Mouse (Mus musculus): Measurements from ENCODE around the gene Fam104a. TPM values are rescaled to one million over a fixed set of nuclear protein-coding genes. Genes with fewer than 3 reads are reported as not detected.
"Not testable (repeated sequence)": the region's sequence is repeated elsewhere in the genome, so short reads cannot be mapped to it uniquely, and the experiment has no call there.

Gene Fam104a
- polyA plus RNA-seq, 1 experiment from 2014 or later = 53.0 TPM

DNA sequence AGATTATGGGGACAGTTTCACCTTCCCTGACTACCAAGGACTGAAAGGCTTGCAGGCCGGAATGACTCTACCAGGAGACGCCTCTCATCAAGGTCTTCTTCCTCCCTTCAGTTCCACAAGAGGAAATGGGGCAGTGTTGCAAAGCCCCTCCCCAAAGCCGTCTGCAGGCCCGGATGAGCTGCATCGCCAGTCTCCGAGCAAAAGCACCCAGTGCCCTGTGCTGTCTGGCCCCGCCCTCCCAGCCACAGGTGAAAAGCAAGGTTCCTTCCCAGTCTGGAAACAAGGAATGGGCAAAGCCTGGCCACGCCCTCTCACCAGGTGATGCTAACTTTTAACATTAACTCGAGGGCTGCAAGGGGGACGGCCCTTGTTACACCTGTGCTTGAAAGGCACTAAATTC lies 17.3 kb downstream of the Fam104a start:
- peaks cover 9% of the 10 kb centered on the region; the same call in 1 of the 2 replicates for H3K36me3 ChIP-seq (ENCODE audit: control insufficient read depth, insufficient read depth, low read length)
- no peak overlapping the region for H3K4me2 ChIP-seq (ENCODE audit: low read depth, severe bottlenecking)
- ATAC-seq (ENCODE audit: insufficient number of reproducible peaks, low FRiP score, low TSS enrichment, low read depth) = no peak
- H3K4me1 ChIP-seq (ENCODE audit: control insufficient read depth, insufficient read depth, low read length) = no peaks in the 10 kb centered on the region
- 45% methylated on average over 10 of the region's 10 CpGs for WGBS
- H3K9ac ChIP-seq (ENCODE audit: low read length) = no peak overlapping the region
- no peak overlapping the region for H3K4me3 ChIP-seq (ENCODE audit: low read depth, low read length)
- no peak for DNase-seq (ENCODE audit: low spot score)
- H3K27ac ChIP-seq (replicated peaks; ENCODE audit: low read depth, low read length) = no peak overlapping the region
- H3K27me3 ChIP-seq (ENCODE audit: control insufficient read depth, insufficient read depth, low read length) = no peaks in the 10 kb centered on the region
- no peaks in the 10 kb centered on the region for H3K9me3 ChIP-seq (ENCODE audit: control insufficient read depth, low read length)

DNA sequence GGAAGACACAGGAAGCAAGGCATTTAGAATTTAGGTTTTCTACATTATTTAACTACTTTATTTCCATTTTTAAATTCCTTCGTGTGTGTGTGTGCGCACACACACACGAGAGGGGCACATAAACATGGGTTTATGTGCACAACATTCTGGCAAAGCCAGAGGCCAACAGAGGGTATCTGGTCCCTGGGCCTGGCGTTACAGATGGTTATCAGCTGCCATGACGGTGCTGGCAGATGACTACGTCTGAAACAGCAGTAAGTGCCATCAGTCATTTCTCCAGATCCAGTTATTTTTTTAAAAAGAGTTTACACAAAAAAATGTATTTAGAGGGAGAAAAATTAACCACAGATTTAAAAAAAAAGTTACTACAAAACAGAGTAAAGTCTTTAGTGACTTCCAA lies 17.8 kb downstream of the Fam104a start:
- Histone ChIP-seq H3K36me3 (ENCODE audit: control insufficient read depth, insufficient read depth, low read length) (peaks cover 10% of the 10 kb centered on the region), H3K4me2 (ENCODE audit: low read depth, severe bottlenecking) (no peak overlapping the region), H3K9ac (ENCODE audit: low read length) (no peak overlapping the region), H3K4me3 (ENCODE audit: low read depth, low read length) (no peak overlapping the region), H3K27ac (replicated peaks; ENCODE audit: low read depth, low read length) (no peak overlapping the region), H3K4me1 (ENCODE audit: control insufficient read depth, insufficient read depth, low read length) (no peaks in the 10 kb centered on the region), H3K9me3 (ENCODE audit: control insufficient read depth, low read length) (no peaks in the 10 kb centered on the region), H3K27me3 (ENCODE audit: control insufficient read depth, insufficient read depth, low read length) (no peaks in the 10 kb centered on the region)
- WGBS = 81% methylated on average over 6 of the region's 6 CpGs
- ATAC-seq (ENCODE audit: insufficient number of reproducible peaks, low FRiP score, low TSS enrichment, low read depth) (no peak), DNase-seq (ENCODE audit: low spot score) (no peak)

DNA sequence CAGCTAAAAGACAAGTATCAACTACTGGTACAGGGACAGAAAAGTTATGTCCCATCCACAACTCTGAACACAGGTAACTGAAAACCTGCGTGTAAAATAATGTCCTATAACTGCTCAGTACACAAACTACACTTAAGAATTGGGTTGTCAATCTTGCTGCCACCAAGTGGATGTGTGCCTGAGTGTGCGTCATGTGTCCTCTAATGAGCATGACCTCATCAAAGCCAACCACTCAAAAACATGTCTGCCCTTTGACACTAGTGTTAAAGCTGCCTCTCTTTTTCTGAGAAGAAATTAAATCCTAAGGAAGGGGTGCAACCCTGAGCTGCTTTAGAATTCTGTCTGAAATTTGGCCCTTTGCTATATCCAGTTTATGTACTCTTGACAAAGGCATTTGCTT lies 19.7 kb downstream of the Fam104a start:
- ATAC-seq (ENCODE audit: insufficient number of reproducible peaks, low FRiP score, low TSS enrichment, low read depth) (no peak), DNase-seq (ENCODE audit: low spot score) (no peak)
- Histone ChIP-seq H3K9me3 (ENCODE audit: control insufficient read depth, low read length) (no peaks in the 10 kb centered on the region), H3K36me3 (ENCODE audit: control insufficient read depth, insufficient read depth, low read length) (peaks cover 15% of the 10 kb centered on the region), H3K27ac (replicated peaks; ENCODE audit: low read depth, low read length) (no peak overlapping the region), H3K4me3 (ENCODE audit: low read depth, low read length) (no peak overlapping the region), H3K9ac (ENCODE audit: low read length) (no peak overlapping the region), H3K27me3 (ENCODE audit: control insufficient read depth, insufficient read depth, low read length) (no peaks in the 10 kb centered on the region), H3K4me1 (ENCODE audit: control insufficient read depth, insufficient read depth, low read length) (no peaks in the 10 kb centered on the region), H3K4me2 (ENCODE audit: low read depth, severe bottlenecking) (no peak overlapping the region)
- 86% methylated on average over 2 of the region's 2 CpGs for whole genome bisulfite sequencing

DNA sequence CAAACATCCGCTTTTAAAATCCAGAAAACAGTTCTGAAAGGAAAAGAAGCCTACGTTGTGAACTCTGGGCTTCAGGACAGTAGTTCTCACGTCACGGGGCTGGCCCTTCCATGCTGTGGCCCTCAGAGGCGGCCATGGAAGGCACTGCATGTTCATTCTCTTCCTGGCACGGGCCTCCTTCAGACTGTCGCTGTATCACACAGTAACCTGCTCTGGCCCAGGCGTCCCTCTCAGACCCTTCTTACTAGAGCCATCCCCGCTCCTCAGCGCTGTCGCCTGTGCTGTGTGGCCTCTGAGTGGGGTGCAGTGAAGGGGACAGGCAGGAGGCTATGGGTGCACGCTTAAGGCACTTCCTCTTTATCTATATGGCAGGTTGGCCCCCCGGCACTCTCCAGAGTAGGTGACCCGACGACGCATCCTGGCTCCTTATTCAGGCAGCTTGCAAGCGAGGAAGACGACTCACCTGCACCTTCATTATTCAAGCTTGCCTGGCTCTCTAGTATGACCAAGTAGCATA lies 22.1 kb downstream of the Fam104a start:
- Histone ChIP-seq H3K9ac (ENCODE audit: low read length) (no peak overlapping the region), H3K4me3 (ENCODE audit: low read depth, low read length) (no peak overlapping the region), H3K27ac (replicated peaks; ENCODE audit: low read depth, low read length) (no peak overlapping the region), H3K36me3 (ENCODE audit: control insufficient read depth, insufficient read depth, low read length) (peaks cover 26% of the 10 kb centered on the region), H3K4me1 (ENCODE audit: control insufficient read depth, insufficient read depth, low read length) (no peaks in the 10 kb centered on the region), H3K4me2 (ENCODE audit: low read depth, severe bottlenecking) (no peak overlapping the region), H3K9me3 (ENCODE audit: control insufficient read depth, low read length) (no peaks in the 10 kb centered on the region), H3K27me3 (ENCODE audit: control insufficient read depth, insufficient read depth, low read length) (no peaks in the 10 kb centered on the region)
- WGBS = 93% methylated on average over 18 of the region's 18 CpGs
- DNase-seq (ENCODE audit: low spot score) = no peak
- no peak for ATAC-seq (ENCODE audit: insufficient number of reproducible peaks, low FRiP score, low TSS enrichment, low read depth)

GRCm38 (mm10) chr11:113660940-113661339 lies 23.0 kb downstream of the Fam104a start:
- Histone ChIP-seq H3K4me1 (ENCODE audit: control insufficient read depth, insufficient read depth, low read length) (no peaks in the 10 kb centered on the region), H3K4me3 (ENCODE audit: low read depth, low read length) (no peak overlapping the region), H3K4me2 (ENCODE audit: low read depth, severe bottlenecking) (no peak overlapping the region), H3K27ac (replicated peaks; ENCODE audit: low read depth, low read length) (no peak overlapping the region), H3K36me3 (ENCODE audit: control insufficient read depth, insufficient read depth, low read length) (peaks cover 30% of the 10 kb centered on the region), H3K9ac (ENCODE audit: low read length) (no peak overlapping the region), H3K27me3 (ENCODE audit: control insufficient read depth, insufficient read depth, low read length) (no peaks in the 10 kb centered on the region), H3K9me3 (ENCODE audit: control insufficient read depth, low read length) (no peaks in the 10 kb centered on the region)
- WGBS = 95% methylated on average over 11 of the region's 11 CpGs
- DNase-seq (ENCODE audit: low spot score) (no peak), ATAC-seq (ENCODE audit: insufficient number of reproducible peaks, low FRiP score, low TSS enrichment, low read depth) (no peak)

- not testable (repeated sequence) for ATAC-seq (ENCODE audit: insufficient number of reproducible peaks, low FRiP score, low TSS enrichment, low read depth); H3K4me3 ChIP-seq (ENCODE audit: low read depth, low read length); H3K9me3 ChIP-seq (ENCODE audit: control insufficient read depth, low read length); H3K4me1 ChIP-seq (ENCODE audit: control insufficient read depth, insufficient read depth, low read length); DNase-seq (ENCODE audit: low spot score); H3K9ac ChIP-seq (ENCODE audit: low read length); H3K27ac ChIP-seq (replicated peaks; ENCODE audit: low read depth, low read length); H3K4me2 ChIP-seq (ENCODE audit: low read depth, severe bottlenecking); H3K27me3 ChIP-seq (ENCODE audit: control insufficient read depth, insufficient read depth, low read length)
- H3K36me3 ChIP-seq (ENCODE audit: control insufficient read depth, insufficient read depth, low read length) = peaks cover 30% of the 10 kb centered on the region
- WGBS = 91% methylated on average over 3 of the region's 3 CpGs
Measured at GRCm38 (mm10) chr11:113660213-113660612, 23.7 kb downstream of the Fam104a start.

GRCm38 (mm10) chr11:113658763-113659162 lies 25.2 kb downstream of the Fam104a start:
- ATAC-seq (ENCODE audit: insufficient number of reproducible peaks, low FRiP score, low TSS enrichment, low read depth) (no peak), DNase-seq (ENCODE audit: low spot score) (no peak)
- Histone ChIP-seq H3K27ac (replicated peaks; ENCODE audit: low read depth, low read length) (no peak overlapping the region), H3K4me1 (ENCODE audit: control insufficient read depth, insufficient read depth, low read length) (peaks cover 13% of the 10 kb centered on the region), H3K36me3 (ENCODE audit: control insufficient read depth, insufficient read depth, low read length) (peaks cover 29% of the 10 kb centered on the region), H3K4me2 (ENCODE audit: low read depth, severe bottlenecking) (no peak overlapping the region), H3K4me3 (ENCODE audit: low read depth, low read length) (no peak overlapping the region), H3K9ac (ENCODE audit: low read length) (no peak overlapping the region), H3K9me3 (ENCODE audit: control insufficient read depth, low read length) (no peaks in the 10 kb centered on the region), H3K27me3 (ENCODE audit: control insufficient read depth, insufficient read depth, low read length) (no peaks in the 10 kb centered on the region)
- WGBS = 84% methylated on average over 4 of the region's 4 CpGs

DNA sequence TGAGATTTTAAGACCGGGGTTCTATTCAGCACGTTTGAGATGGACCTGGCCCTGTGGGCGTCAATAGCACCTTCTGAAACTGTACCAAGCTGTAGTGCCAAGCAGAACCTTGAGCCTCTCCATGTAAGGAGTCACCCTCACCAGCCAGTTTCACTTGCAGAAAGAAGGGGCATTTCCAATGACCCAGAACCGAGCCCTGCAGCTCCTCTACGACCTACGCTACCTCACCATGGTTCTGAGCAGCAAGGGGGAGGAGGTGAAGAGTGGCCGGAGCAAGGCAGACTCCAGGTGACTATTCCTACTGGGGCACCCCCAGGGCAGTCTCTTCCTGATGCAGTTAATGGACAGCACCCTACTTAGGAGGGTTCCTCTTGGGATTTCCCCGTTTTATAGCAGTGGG lies 25.6 kb downstream of the Fam104a start:
- H3K36me3 ChIP-seq (ENCODE audit: control insufficient read depth, insufficient read depth, low read length) = peaks cover 33% of the 10 kb centered on the region
- H3K4me2 ChIP-seq (ENCODE audit: low read depth, severe bottlenecking) = no peak overlapping the region
- H3K9me3 ChIP-seq (ENCODE audit: control insufficient read depth, low read length) = no peaks in the 10 kb centered on the region
- peaks cover 15% of the 10 kb centered on the region for H3K4me1 ChIP-seq (ENCODE audit: control insufficient read depth, insufficient read depth, low read length)
- no peaks in the 10 kb centered on the region for H3K27me3 ChIP-seq (ENCODE audit: control insufficient read depth, insufficient read depth, low read length)
- no peak for ATAC-seq (ENCODE audit: insufficient number of reproducible peaks, low FRiP score, low TSS enrichment, low read depth)
- H3K4me3 ChIP-seq (ENCODE audit: low read depth, low read length) = no peak overlapping the region
- no peak for DNase-seq (ENCODE audit: low spot score)
- no peak overlapping the region for H3K27ac ChIP-seq (replicated peaks; ENCODE audit: low read depth, low read length)
- no peak overlapping the region for H3K9ac ChIP-seq (ENCODE audit: low read length)
- WGBS = 91% methylated on average over 8 of the region's 8 CpGs

GRCm38 (mm10) chr11:113657221-113657620 lies 26.7 kb downstream of the Fam104a start:
- Histone ChIP-seq H3K9ac (ENCODE audit: low read length) (no peak overlapping the region), H3K4me1 (ENCODE audit: control insufficient read depth, insufficient read depth, low read length) (peaks cover 15% of the 10 kb centered on the region), H3K4me2 (ENCODE audit: low read depth, severe bottlenecking) (no peak overlapping the region), H3K9me3 (ENCODE audit: control insufficient read depth, low read length) (no peaks in the 10 kb centered on the region), H3K36me3 (ENCODE audit: control insufficient read depth, insufficient read depth, low read length) (peaks cover 35% of the 10 kb centered on the region), H3K27me3 (ENCODE audit: control insufficient read depth, insufficient read depth, low read length) (no peaks in the 10 kb centered on the region), H3K4me3 (ENCODE audit: low read depth, low read length) (no peak overlapping the region), H3K27ac (replicated peaks; ENCODE audit: low read depth, low read length) (no peak overlapping the region)
- ATAC-seq (ENCODE audit: insufficient number of reproducible peaks, low FRiP score, low TSS enrichment, low read depth) (no peak), DNase-seq (ENCODE audit: low spot score) (no peak)
- 69% methylated on average over 4 of the region's 4 CpGs for WGBS

All from limb, embryonic 11.5 days (tissue).